Mouse (Mus musculus) midbrain, embryonic 12.5 days (tissue): ENCODE measurements around the gene Rdh5. TPM values are rescaled to one million over a fixed set of nuclear protein-coding genes. Genes with fewer than 3 reads are reported as not detected.
A peak's percentile ranks its signal among the peaks of the same experiment; 100 is the strongest.

Source experiments
- ATAC-seq: fragments of 200-750 bp; cut with Nextera tagmentation; 2 replicates; pipeline ENCODE4 v1.8.0; 2017; ENCODE audit warnings: low read depth, moderate TSS enrichment, moderate library complexity; ENCODE audit not compliant: low FRiP score
- H3K27ac ChIP-seq: fragments of 300-500 bp; sonication (generic); replicated peaks from 2 replicates; pipeline ENCODE4 v1.5.1; 2016; ENCODE audit warnings: mild to moderate bottlenecking
- H3K27me3 ChIP-seq: fragments of 300-500 bp; sonication (generic); 2 replicates; pipeline ENCODE4 v1.6.1; 2016; ENCODE audit warnings: mild to moderate bottlenecking
- H3K36me3 ChIP-seq: fragments of 300-500 bp; sonication (generic); 2 replicates; pipeline ENCODE4 v1.6.1; 2016
- H3K4me1 ChIP-seq: fragments of 300-500 bp; sonication (generic); 2 replicates; pipeline ENCODE4 v1.6.1; 2016
- H3K4me2 ChIP-seq: fragments of 300-500 bp; sonication (generic); replicated peaks from 2 replicates; pipeline ENCODE4 v1.6.1; 2016; ENCODE audit warnings: mild to moderate bottlenecking, moderate library complexity
- H3K4me3 ChIP-seq: fragments of 300-500 bp; sonication (generic); 2 replicates; pipeline ENCODE4 v1.5.1; 2016; ENCODE audit warnings: mild to moderate bottlenecking
- H3K9ac ChIP-seq: fragments of 300-500 bp; sonication (generic); replicated peaks from 2 replicates; pipeline ENCODE4 v1.6.1; 2016; ENCODE audit warnings: mild to moderate bottlenecking, moderate library complexity
- H3K9me3 ChIP-seq: fragments of 300-500 bp; sonication (generic); 2 replicates; pipeline ENCODE4 v1.6.1; 2016; ENCODE audit warnings: mild to moderate bottlenecking
- WGBS: fragments of 180-500 bp; shearing (Covaris S2); methylation state at CpG from one replicate; pipeline ENCODE4 v1.1.7; 2016; 5-methylcytosine and 5-hydroxymethylcytosine counted together
- polyA plus RNA-seq: library from polyadenylated mRNA; unstranded; fragments of >200 nt; fragmentation: Nextera tagmentation; extraction: Ambion mirVana; gene quantifications from 2 replicates; pipeline ENCODE4 v1.2.1, GENCODE M21; 2016

Rdh5 gene
- polyA plus RNA-seq, 1 experiment from 2014 or later: 16.2 TPM

GRCm38 (mm10) chr10:128913219-128913618, 9.5 kb downstream of the Rdh5 start:
- Histone ChIP-seq H3K4me3 (no peak overlapping the region), H3K9me3 (no peaks in the 10 kb centered on the region), H3K9ac (no peak overlapping the region), H3K36me3 (peaks cover 11% of the 10 kb centered on the region; the same call in 1 of the 2 replicates), H3K4me1 (peaks cover 12% of the 10 kb centered on the region; the same call in 1 of the 2 replicates), H3K27ac (no peak overlapping the region), H3K4me2 (no peak overlapping the region), H3K27me3 (peaks cover 9% of the 10 kb centered on the region)
- peak; percentile 28; the same call in 1 of the 2 replicates for ATAC-seq
- WGBS: 6% methylated on average over 5 of the region's 5 CpGs

GRCm38 (mm10) chr10:128912791-128913190, 9.9 kb downstream of the Rdh5 start:
- H3K9ac ChIP-seq: no peak overlapping the region
- no peak overlapping the region for H3K27ac ChIP-seq
- peaks cover 12% of the 10 kb centered on the region; the same call in 1 of the 2 replicates for H3K4me1 ChIP-seq
- ATAC-seq: no peak
- no peak overlapping the region for H3K4me2 ChIP-seq
- no peak overlapping the region for H3K4me3 ChIP-seq
- peaks cover 7% of the 10 kb centered on the region; the same call in 1 of the 2 replicates for H3K36me3 ChIP-seq
- peaks cover 11% of the 10 kb centered on the region for H3K27me3 ChIP-seq
- 81% methylated on average over 4 of the region's 4 CpGs for WGBS
- no peaks in the 10 kb centered on the region for H3K9me3 ChIP-seq

- Histone ChIP-seq H3K9ac (no peak overlapping the region), H3K4me2 (no peak overlapping the region), H3K9me3 (no peaks in the 10 kb centered on the region), H3K36me3 (peaks cover 2% of the 10 kb centered on the region; the same call in 1 of the 2 replicates), H3K27me3 (peaks cover 11% of the 10 kb centered on the region), H3K4me3 (no peak overlapping the region), H3K27ac (no peak overlapping the region), H3K4me1 (peaks cover 12% of the 10 kb centered on the region; the same call in 1 of the 2 replicates)
- WGBS: 80% methylated on average over 4 of the region's 4 CpGs
- ATAC-seq: no peak
Measured at GRCm38 (mm10) chr10:128912268-128912667, 10.4 kb downstream of the Rdh5 start.

DNA sequence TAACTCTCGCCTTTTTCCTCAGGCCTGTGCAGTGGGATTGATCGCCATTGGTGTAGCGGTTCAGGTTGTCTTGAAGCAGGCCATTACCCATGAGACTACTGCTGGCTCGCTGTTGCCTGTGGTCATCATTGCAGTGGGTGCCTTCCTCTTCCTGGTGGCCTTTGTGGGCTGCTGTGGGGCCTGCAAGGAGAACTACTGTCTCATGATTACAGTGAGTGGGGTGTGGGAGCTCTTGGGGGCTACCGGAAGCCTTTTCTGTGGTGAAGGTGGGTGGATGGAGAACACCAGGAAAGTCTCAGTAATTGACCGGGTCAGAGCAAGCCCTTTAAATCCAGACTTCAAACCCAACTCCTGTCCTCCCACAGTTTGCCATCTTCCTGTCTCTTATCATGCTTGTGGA, 11.3 kb downstream of the Rdh5 start:
- 0 out of 2 replicates have a peak overlapping the region, but pooled peaks have one; percentile 80 for H3K4me2 ChIP-seq
- H3K4me3 ChIP-seq: no peak overlapping the region
- 88% methylated on average over 6 of the region's 6 CpGs for WGBS

GRCm38 (mm10) chr10:128910066-128910841, 12.4 kb downstream of the Rdh5 start:
- 0 out of 2 replicates have a peak overlapping the region, but pooled peaks have one; percentile 30 for H3K27ac ChIP-seq
- H3K36me3 ChIP-seq: no peaks in the 10 kb centered on the region
- ATAC-seq: peak; percentile 42
- H3K4me1 ChIP-seq: peaks cover 12% of the 10 kb centered on the region; the same call in 1 of the 2 replicates
- H3K27me3 ChIP-seq: peaks cover 11% of the 10 kb centered on the region
- peak overlapping the region; percentile 79 for H3K9ac ChIP-seq
- peak overlapping the region; percentile 80 for H3K4me2 ChIP-seq
- H3K9me3 ChIP-seq: no peaks in the 10 kb centered on the region
- H3K4me3 ChIP-seq: peak overlapping the region; percentile 62
- 3% methylated on average over 58 of the region's 66 CpGs for WGBS

More for the DNA sequence above, 11.3 kb downstream of the Rdh5 start:
- peaks cover 12% of the 10 kb centered on the region; the same call in 1 of the 2 replicates for H3K4me1 ChIP-seq
- peaks cover 11% of the 10 kb centered on the region for H3K27me3 ChIP-seq
- no peaks in the 10 kb centered on the region for H3K9me3 ChIP-seq
- no peaks in the 10 kb centered on the region for H3K36me3 ChIP-seq
- H3K27ac ChIP-seq: no peak overlapping the region
- no peak overlapping the region for H3K9ac ChIP-seq
- ATAC-seq: no peak

GRCm38 (mm10) chr10:128909567-128910028, 13.1 kb downstream of the Rdh5 start:
- H3K4me3 ChIP-seq: peak overlapping the region; percentile 62
- 0 out of 2 replicates have a peak overlapping the region, but pooled peaks have one; percentile 30 for H3K27ac ChIP-seq
- ATAC-seq: peak; percentile 79
- peaks cover 11% of the 10 kb centered on the region for H3K27me3 ChIP-seq
- H3K4me2 ChIP-seq: peak overlapping the region; percentile 80
- WGBS: under 1% methylated on average over 38 of the region's 41 CpGs
- no peaks in the 10 kb centered on the region for H3K9me3 ChIP-seq
- peak overlapping the region; percentile 79 for H3K9ac ChIP-seq
- peaks cover 12% of the 10 kb centered on the region; the same call in 1 of the 2 replicates for H3K4me1 ChIP-seq
- H3K36me3 ChIP-seq: no peaks in the 10 kb centered on the region

GRCm38 (mm10) chr10:128908778-128909448, 13.8 kb downstream of the Rdh5 start:
- peak overlapping the region; percentile 80 for H3K4me2 ChIP-seq
- peak overlapping the region; percentile 62 for H3K4me3 ChIP-seq
- no peaks in the 10 kb centered on the region for H3K9me3 ChIP-seq
- peak overlapping the region; percentile 79; the same call in 1 of the 2 replicates for H3K9ac ChIP-seq
- peaks cover 12% of the 10 kb centered on the region; the same call in 1 of the 2 replicates for H3K4me1 ChIP-seq
- peaks cover 11% of the 10 kb centered on the region for H3K27me3 ChIP-seq
- ATAC-seq: 0 out of 2 replicates have a peak, but pooled peaks have one; percentile 3
- WGBS: 51% methylated on average over 13 of the region's 13 CpGs
- H3K27ac ChIP-seq: 0 out of 2 replicates have a peak overlapping the region, but pooled peaks have one; percentile 30
- H3K36me3 ChIP-seq: no peaks in the 10 kb centered on the region

DNA sequence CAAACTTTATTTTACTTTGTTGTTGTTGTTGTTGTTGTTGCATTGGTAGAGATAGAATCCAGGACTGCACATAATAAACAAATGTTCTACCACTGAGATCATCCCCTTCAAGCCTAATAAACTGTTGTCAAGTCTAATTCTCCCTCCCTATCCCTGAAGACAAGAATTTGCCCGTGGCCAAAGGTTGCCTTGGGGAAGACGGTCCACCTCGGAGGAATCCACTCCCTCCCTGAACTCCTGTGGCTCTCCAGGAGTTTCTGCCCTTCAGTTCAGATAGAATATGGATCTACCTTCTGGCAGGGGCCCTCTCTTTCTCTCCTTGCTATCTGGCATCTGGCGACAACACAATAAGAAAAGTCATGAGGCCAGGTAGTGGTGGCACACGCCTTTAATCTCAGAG, 17.9 kb downstream of the Rdh5 start:
- Histone ChIP-seq H3K4me2 (no peak overlapping the region), H3K4me1 (peaks cover 7% of the 10 kb centered on the region; the same call in 1 of the 2 replicates), H3K36me3 (no peaks in the 10 kb centered on the region), H3K9ac (no peak overlapping the region), H3K9me3 (no peaks in the 10 kb centered on the region), H3K27ac (no peak overlapping the region), H3K27me3 (peaks cover 8% of the 10 kb centered on the region), H3K4me3 (no peak overlapping the region)
- ATAC-seq: no peak
- WGBS: 82% methylated on average over 5 of the region's 5 CpGs

DNA sequence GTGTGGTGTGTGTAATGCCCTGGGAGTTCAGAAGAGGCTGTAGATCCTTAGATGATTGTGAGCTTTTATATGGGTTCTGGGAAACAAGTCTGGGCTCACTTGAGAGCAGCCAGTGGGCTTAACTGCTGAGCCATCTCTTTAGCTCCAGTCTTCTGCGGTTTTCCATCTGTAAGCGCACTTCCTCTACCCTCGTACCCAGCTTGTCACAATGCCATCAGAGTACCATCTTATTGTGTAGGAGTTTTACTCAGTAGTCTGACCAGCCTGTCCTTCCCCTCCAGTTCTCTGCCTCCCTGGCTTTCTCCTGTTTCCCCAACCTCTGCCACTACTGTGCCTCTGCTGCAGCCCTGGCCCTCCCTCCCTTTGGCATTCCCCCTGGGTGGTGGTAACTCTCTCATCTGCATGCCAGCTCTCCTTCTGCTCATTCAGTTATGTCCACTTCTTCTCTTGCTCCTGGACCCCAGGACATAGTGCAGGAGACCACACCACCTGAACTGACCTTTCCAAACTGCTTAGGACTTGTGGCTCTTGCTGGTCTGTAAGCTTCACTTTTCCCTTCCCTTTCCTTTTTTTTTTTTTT, 20.2 kb downstream of the Rdh5 start:
- Histone ChIP-seq H3K4me1 (no peaks in the 10 kb centered on the region), H3K9me3 (no peaks in the 10 kb centered on the region), H3K27ac (no peak overlapping the region), H3K36me3 (no peaks in the 10 kb centered on the region), H3K9ac (no peak overlapping the region), H3K27me3 (peaks cover 5% of the 10 kb centered on the region; the same call in 1 of the 2 replicates), H3K4me3 (no peak overlapping the region), H3K4me2 (no peak overlapping the region)
- 84% methylated on average over 3 of the region's 3 CpGs for WGBS
- ATAC-seq: no peak

- Histone ChIP-seq H3K9ac (no peak overlapping the region), H3K9me3 (no peaks in the 10 kb centered on the region), H3K36me3 (no peaks in the 10 kb centered on the region), H3K27me3 (peaks cover 16% of the 10 kb centered on the region), H3K4me2 (no peak overlapping the region), H3K27ac (no peak overlapping the region), H3K4me1 (no peaks in the 10 kb centered on the region), H3K4me3 (no peak overlapping the region)
- WGBS: 74% methylated on average over 1 of the region's 1 CpGs
- ATAC-seq: no peak
Measured at GRCm38 (mm10) chr10:128901409-128901808, 21.3 kb downstream of the Rdh5 start.

DNA sequence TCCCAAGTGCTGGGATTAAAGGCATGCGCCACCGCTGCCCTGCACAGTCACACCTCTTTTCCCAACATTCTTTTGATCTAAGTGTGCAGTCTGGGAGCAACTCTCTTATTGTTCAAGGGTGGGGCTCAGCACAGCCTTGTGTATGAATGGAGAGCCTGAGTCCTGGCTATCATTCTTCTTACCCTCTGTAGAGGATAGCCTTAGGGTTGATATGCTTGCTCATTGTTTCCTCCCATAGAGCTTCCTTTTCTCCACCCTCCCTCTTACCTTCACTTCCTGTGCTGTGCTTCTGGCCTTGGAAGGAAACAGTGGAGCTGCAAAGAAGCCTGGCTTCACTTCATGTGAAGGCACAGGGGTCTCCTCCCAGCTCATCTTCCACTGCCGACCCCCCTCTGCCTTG, 22.0 kb downstream of the Rdh5 start, which contains the start of gene Cd63:
Cd63 (plus strand) TSS at position 292 of the 400 bp plus-strand sequence.
- Histone ChIP-seq H3K27me3 (peaks cover 23% of the 10 kb centered on the region), H3K9ac (no peak within 1 kb of the TSS), H3K36me3 (no peaks in the 10 kb centered on the region), H3K4me2 (no peak within 1 kb of the TSS), H3K9me3 (no peaks in the 10 kb centered on the region), H3K4me3 (no peak within 1 kb of the TSS), H3K27ac (no peak within 1 kb of the TSS), H3K4me1 (0 out of 2 replicates have a peak, but pooled peaks cover 5% of the 10 kb centered on the region)
- ATAC-seq: no peak
- WGBS: 91% methylated on average over 3 of the region's 3 CpGs
